9 mouse cellular contexts compared by ENCODE assay signal in genomic region chr17:23770493-23770892, GRCm38 (mm10). TPM values are rescaled to one million over a fixed set of nuclear protein-coding genes. Genes with fewer than 3 reads are reported as not detected.
DNase-seq lines count a peak whose midpoint lies in the region; ATAC-seq and TF ChIP-seq lines count a peak whose summit lies in the region.
"Had no signal": no experiment of that assay in that cellular context is flagged by ENCODE, and none has a peak within 500 bp of the region (broad histone marks: within the 10 kb centered on the region; RNA-seq: fewer than 3 reads in every experiment).

No protein-coding gene starts in this region.

- no peak for ATAC-seq in limb, embryonic 14.5 days (ENCODE audit: low FRiP score, low read depth)
- no peak for ATAC-seq in stomach, embryonic 16.5 days (ENCODE audit: insufficient read depth, low FRiP score)
- no peak for ATAC-seq in erythroid progenitor cell, adult 5-6 weeks (replicated peaks; ENCODE audit: low FRiP score, poor library complexity, severe bottlenecking)

- no peaks in the 10 kb centered on the region for H3K9me3 ChIP-seq in limb, embryonic 14.5 days (ENCODE audit: control insufficient read depth, low read length)
- H3K9me3 ChIP-seq in stomach, embryonic 16.5 days (replicated peaks; ENCODE audit: control insufficient read depth, low read length), result no peaks in the 10 kb centered on the region

- H3K9ac ChIP-seq in limb, embryonic 14.5 days (ENCODE audit: low read depth, low read length, severe bottlenecking), result peak overlapping the region; percentile 94
- H3K9ac ChIP-seq in stomach, embryonic 16.5 days (ENCODE audit: low read length), result peak overlapping the region; percentile 98

- no peak for TF ChIP-seq POLR2A in cerebellum, adult 2 months (IDR thresholded peaks at IDR 0.05; ENCODE audit: borderline replicate concordance, insufficient read depth, low read length)
- TF ChIP-seq POLR2A in spleen, adult 2 months (IDR thresholded peaks at IDR 0.05; ENCODE audit: low read depth, low read length), result no peak
- TF ChIP-seq POLR2A in limb, embryonic 14.5 days (IDR thresholded peaks at IDR 0.05; ENCODE audit: borderline replicate concordance, extremely low read depth, insufficient read depth, insufficient read length), result no peak

- no peaks in the 10 kb centered on the region for H3K36me3 ChIP-seq in spleen, adult 2 months (ENCODE audit: control insufficient read depth, insufficient read depth, low read length)
- H3K36me3 ChIP-seq in limb, embryonic 14.5 days (ENCODE audit: control insufficient read depth, insufficient read depth, low read length), result 0 out of 2 replicates have a peak, but pooled peaks cover 5% of the 10 kb centered on the region
- no peaks in the 10 kb centered on the region for H3K36me3 ChIP-seq in stomach, embryonic 16.5 days (ENCODE audit: control insufficient read depth, insufficient read depth, low read length)

- DNase-seq in cerebellum, adult 2 months, result no peak
- no peak for DNase-seq in cerebellum, postnatal 25 days
- no peak for DNase-seq in spleen, adult 2 months (ENCODE audit: low read depth in 1 of 2, low spot score in 2 of 2)
- no peak for DNase-seq in spleen, adult 18-20 months
- DNase-seq in limb, embryonic 14.5 days (ENCODE audit: low spot score), result no peak
- no peak for DNase-seq in thymus, postnatal 4 days
- DNase-seq: cerebellum, adult 18-20 months had no signal

- H3K4me2 ChIP-seq in limb, embryonic 14.5 days (replicated peaks; ENCODE audit: low read depth, low read length, severe bottlenecking), result peak overlapping the region; percentile 66
- peak overlapping the region; percentile 90 for H3K4me2 ChIP-seq in stomach, embryonic 16.5 days (ENCODE audit: low read depth, low read length)

- no peaks in the 10 kb centered on the region for H3K27me3 ChIP-seq in cerebellum, adult 2 months (ENCODE audit: control insufficient read depth, insufficient read depth, low read length)
- H3K27me3 ChIP-seq in spleen, adult 2 months (ENCODE audit: control insufficient read depth, insufficient read depth, low read length), result no peaks in the 10 kb centered on the region
- no peaks in the 10 kb centered on the region for H3K27me3 ChIP-seq in limb, embryonic 14.5 days (ENCODE audit: control insufficient read depth, insufficient read depth, low read length)
- H3K27me3 ChIP-seq in stomach, embryonic 16.5 days (ENCODE audit: control insufficient read depth, insufficient read depth, low read length), result no peaks in the 10 kb centered on the region

- WGBS in cerebellum, adult 2 months, result 8% methylated on average over 2 of the region's 2 CpGs
- 63% methylated on average over 2 of the region's 2 CpGs for WGBS in spleen, adult 2 months
- 27% methylated on average over 2 of the region's 2 CpGs for WGBS in limb, embryonic 14.5 days
- WGBS in stomach, embryonic 16.5 days, result 40% methylated on average over 2 of the region's 2 CpGs

- peaks cover 2% of the 10 kb centered on the region; the same call in 1 of the 2 replicates for H3K4me1 ChIP-seq in cerebellum, adult 2 months (ENCODE audit: control insufficient read depth, insufficient read depth, low read length)
- H3K4me1 ChIP-seq in spleen, adult 2 months (ENCODE audit: control insufficient read depth, insufficient read depth, insufficient read length), result no peaks in the 10 kb centered on the region
- peaks cover 6% of the 10 kb centered on the region; the same call in 1 of the 2 replicates for H3K4me1 ChIP-seq in limb, embryonic 14.5 days (ENCODE audit: control insufficient read depth, insufficient read depth, low read length)
- 0 out of 2 replicates have a peak, but pooled peaks cover 4% of the 10 kb centered on the region for H3K4me1 ChIP-seq in stomach, embryonic 16.5 days (ENCODE audit: control insufficient read depth, insufficient read depth, low read length)

- H3K27ac ChIP-seq in cerebellum, adult 2 months (ENCODE audit: insufficient read depth, low read length), result no peak overlapping the region; the same call in 1 of the 2 replicates
- H3K27ac ChIP-seq in spleen, adult 2 months (ENCODE audit: insufficient read depth, low read length), result no peak overlapping the region
- H3K27ac ChIP-seq in limb, embryonic 14.5 days (replicated peaks; ENCODE audit: low read depth, low read length), result no peak overlapping the region
- peak overlapping the region; percentile 79; the same call in 1 of the 2 replicates for H3K27ac ChIP-seq in stomach, embryonic 16.5 days (ENCODE audit: low read length)

- no peak for TF ChIP-seq CTCF in cerebellum, adult 2 months (IDR thresholded peaks at IDR 0.05; ENCODE audit: borderline replicate concordance, insufficient read depth, low read depth, low read length)
- TF ChIP-seq CTCF in spleen, adult 2 months (IDR thresholded peaks at IDR 0.05; ENCODE audit: extremely low read depth, insufficient read depth, insufficient read length, insufficient replicate concordance), result no peak

- peak overlapping the region; percentile 88 for H3K4me3 ChIP-seq in cerebellum, adult 2 months (replicated peaks; ENCODE audit: insufficient read depth, low read depth, low read length)
- peak overlapping the region; percentile 75; the same call in 1 of the 2 replicates for H3K4me3 ChIP-seq in spleen, adult 2 months (ENCODE audit: extremely low read depth, insufficient read depth, insufficient read length)
- H3K4me3 ChIP-seq in limb, embryonic 14.5 days (replicated peaks; ENCODE audit: low read length), result peak overlapping the region; percentile 79
- peak overlapping the region; percentile 94 for H3K4me3 ChIP-seq in stomach, embryonic 16.5 days (replicated peaks; ENCODE audit: low read length)

RNA-seq across cellular contexts. Expression of gene Flywch1, which starts 0.9 kb away (rescaled TPM):
- polyA plus RNA-seq in cerebellum, adult 2 months (2012; rRNA removed), result 341 and 366 TPM in 2 replicates
- polyA plus RNA-seq in spleen, adult 2 months (2012; rRNA removed), result 17.4 and 21.2 TPM in 2 replicates
- polyA plus RNA-seq in limb, embryonic 14.5 days (2012; rRNA removed), result 47.1 and 58.5 TPM in 2 replicates
- polyA plus RNA-seq in limb, embryonic 14.5 days (2014; fragmentation: Nextera tagmentation; extraction: Ambion mirVana), result 66.2 and 74.8 TPM in 2 replicates
- 43.3 and 47.0 TPM in 2 replicates for polyA plus RNA-seq in stomach, embryonic 16.5 days (2015; fragmentation: Nextera tagmentation; extraction: Ambion mirVana)
- 2.1 and 2.9 TPM in 2 replicates for total RNA-seq in erythroid progenitor cell, adult 5-6 weeks (2015; ENCODE audit: low replicate concordance)
- 3.4 and 14.2 TPM in 2 replicates for total RNA-seq in erythroid progenitor cell, adult 5-6 weeks (2017; ENCODE audit: low replicate concordance)

RNA-seq across cellular contexts. Expression of gene Flywch2, which starts 15.4 kb away (rescaled TPM):
- polyA plus RNA-seq in cerebellum, adult 2 months (2012; rRNA removed), result 50.5 and 54.8 TPM in 2 replicates
- polyA plus RNA-seq in spleen, adult 2 months (2012; rRNA removed), result 1.4 and 1.5 TPM in 2 replicates
- polyA plus RNA-seq in limb, embryonic 14.5 days (2012; rRNA removed), result 46.3 and 50.8 TPM in 2 replicates
- 41.2 and 47.5 TPM in 2 replicates for polyA plus RNA-seq in limb, embryonic 14.5 days (2014; fragmentation: Nextera tagmentation; extraction: Ambion mirVana)
- 19.4 and 19.8 TPM in 2 replicates for polyA plus RNA-seq in stomach, embryonic 16.5 days (2015; fragmentation: Nextera tagmentation; extraction: Ambion mirVana)
- total RNA-seq in erythroid progenitor cell, adult 5-6 weeks (2015; ENCODE audit: low replicate concordance), result not detected in 2 replicates
- total RNA-seq in erythroid progenitor cell, adult 5-6 weeks (2017; ENCODE audit: low replicate concordance), result not detected in 2 replicates

RNA-seq across cellular contexts. Expression of gene Srrm2, which starts 19.8 kb away (rescaled TPM):
- 711 and 720 TPM in 2 replicates for polyA plus RNA-seq in cerebellum, adult 2 months (2012; rRNA removed)
- polyA plus RNA-seq in spleen, adult 2 months (2012; rRNA removed), result 601 and 671 TPM in 2 replicates
- 654 and 850 TPM in 2 replicates for polyA plus RNA-seq in limb, embryonic 14.5 days (2012; rRNA removed)
- polyA plus RNA-seq in limb, embryonic 14.5 days (2014; fragmentation: Nextera tagmentation; extraction: Ambion mirVana), result 406 and 466 TPM in 2 replicates
- polyA plus RNA-seq in stomach, embryonic 16.5 days (2015; fragmentation: Nextera tagmentation; extraction: Ambion mirVana), result 334 and 350 TPM in 2 replicates
- total RNA-seq in erythroid progenitor cell, adult 5-6 weeks (2015; ENCODE audit: low replicate concordance), result 468 and 572 TPM in 2 replicates
- total RNA-seq in erythroid progenitor cell, adult 5-6 weeks (2017; ENCODE audit: low replicate concordance), result 294 and 325 TPM in 2 replicates

RNA-seq across cellular contexts. Expression of gene Kremen2, which starts 24.9 kb away (rescaled TPM):
- polyA plus RNA-seq in cerebellum, adult 2 months (2012; rRNA removed), result 0.57 and 0.84 TPM in 2 replicates
- polyA plus RNA-seq in spleen, adult 2 months (2012; rRNA removed), result 0.65 and 0.92 TPM in 2 replicates
- polyA plus RNA-seq in limb, embryonic 14.5 days (2012; rRNA removed), result 40.1 and 50.6 TPM in 2 replicates
- 42.4 and 42.6 TPM in 2 replicates for polyA plus RNA-seq in limb, embryonic 14.5 days (2014; fragmentation: Nextera tagmentation; extraction: Ambion mirVana)
- polyA plus RNA-seq in stomach, embryonic 16.5 days (2015; fragmentation: Nextera tagmentation; extraction: Ambion mirVana), result 0.45 and 0.67 TPM in 2 replicates
- not detected in 2 replicates for total RNA-seq in erythroid progenitor cell, adult 5-6 weeks (2015; ENCODE audit: low replicate concordance)
- not detected in 2 replicates for total RNA-seq in erythroid progenitor cell, adult 5-6 weeks (2017; ENCODE audit: low replicate concordance)

RNA-seq across cellular contexts. Expression of gene Paqr4, which starts 29.8 kb away (rescaled TPM):
- polyA plus RNA-seq in cerebellum, adult 2 months (2012; rRNA removed), result 92.0 and 104 TPM in 2 replicates
- polyA plus RNA-seq in spleen, adult 2 months (2012; rRNA removed), result 13.8 and 22.0 TPM in 2 replicates
- polyA plus RNA-seq in limb, embryonic 14.5 days (2012; rRNA removed), result 9.7 and 13.4 TPM in 2 replicates
- 15.7 and 17.3 TPM in 2 replicates for polyA plus RNA-seq in limb, embryonic 14.5 days (2014; fragmentation: Nextera tagmentation; extraction: Ambion mirVana)
- polyA plus RNA-seq in stomach, embryonic 16.5 days (2015; fragmentation: Nextera tagmentation; extraction: Ambion mirVana), result 25.4 and 28.4 TPM in 2 replicates
- total RNA-seq in erythroid progenitor cell, adult 5-6 weeks (2015; ENCODE audit: low replicate concordance), result 1.4 and 10.1 TPM in 2 replicates
- total RNA-seq in erythroid progenitor cell, adult 5-6 weeks (2017; ENCODE audit: low replicate concordance), result 7.5 and 11.2 TPM in 2 replicates
